Mouse (Mus musculus) forebrain, embryonic 11.5 days (tissue): ENCODE data around the gene Lyrm1. TPM values are rescaled to one million over a fixed set of nuclear protein-coding genes. Genes with fewer than 3 reads are reported as not detected.

Experiments used
- ATAC-seq: fragments of 200-750 bp; cut with Nextera tagmentation; replicated peaks from 2 replicates; pipeline ENCODE4 v1.8.0; 2017; ENCODE audit warnings: moderate TSS enrichment; ENCODE audit not compliant: low FRiP score
- DNase-seq: peaks from one replicate; pipeline ENCODE4 v3.0.0-alpha.2; 2017; ENCODE audit warnings: low spot score
- H3K27ac ChIP-seq: fragments of 300-500 bp; sonication (generic); 2 replicates; pipeline ENCODE4 v1.5.1; 2014; ENCODE audit warnings: low read depth, low read length
- H3K27me3 ChIP-seq: fragments of 300-500 bp; sonication (generic); 2 replicates; pipeline ENCODE4 v1.6.1; 2014; ENCODE audit warnings: mild to moderate bottlenecking, low read length, mixed read lengths; ENCODE audit not compliant: control insufficient read depth, insufficient read depth
- H3K36me3 ChIP-seq: fragments of 300-500 bp; sonication (generic); 2 replicates; pipeline ENCODE4 v1.6.1; 2014; ENCODE audit warnings: mild to moderate bottlenecking, low read length, moderate library complexity, mixed read lengths; ENCODE audit not compliant: control insufficient read depth, insufficient read depth
- H3K4me1 ChIP-seq: fragments of 300-500 bp; sonication (generic); replicated peaks from 2 replicates; pipeline ENCODE4 v1.6.1; 2014; ENCODE audit warnings: low read length, mixed read lengths; ENCODE audit not compliant: control insufficient read depth, insufficient read depth
- H3K4me2 ChIP-seq: fragments of 300-500 bp; sonication (generic); 2 replicates; pipeline ENCODE4 v1.6.1; 2014; ENCODE audit warnings: low read depth, mild to moderate bottlenecking, low read length, moderate library complexity, mixed read lengths; ENCODE audit not compliant: severe bottlenecking
- H3K4me3 ChIP-seq: fragments of 300-500 bp; sonication (generic); 2 replicates; pipeline ENCODE4 v1.5.1; 2014; ENCODE audit warnings: low read depth, low read length
- H3K9ac ChIP-seq: fragments of 300-500 bp; sonication (generic); 2 replicates; pipeline ENCODE4 v1.6.1; 2014; ENCODE audit warnings: low read length
- H3K9me3 ChIP-seq: fragments of 300-500 bp; sonication (generic); 2 replicates; pipeline ENCODE4 v1.6.1; 2016; ENCODE audit warnings: low read length, mixed read lengths; ENCODE audit not compliant: control insufficient read depth
- WGBS: fragments of 180-500 bp; shearing (Covaris S2); extraction: QIAGEN DNeasy Blood & Tissue Kit; methylation state at CpG from one replicate; pipeline ENCODE4 v1.1.7; 2014; 5-methylcytosine and 5-hydroxymethylcytosine counted together
- polyA plus RNA-seq: library from polyadenylated mRNA; unstranded; fragments of >200 nt; fragmentation: Nextera tagmentation; extraction: Ambion mirVana; gene quantifications from 2 replicates; pipeline ENCODE4 v1.2.1, GENCODE M21; 2014

Gene Lyrm1
- polyA plus RNA-seq, 1 experiment from 2014 or later = 10.2 TPM

- 3% methylated on average over 14 of the region's 15 CpGs for WGBS
- Histone ChIP-seq H3K9ac (peak overlapping the region; percentile 81), H3K4me2 (peak overlapping the region; percentile 75), H3K4me3 (peak overlapping the region; percentile 66), H3K4me1 (peaks cover 4% of the 10 kb centered on the region; the same call in 1 of the 2 replicates), H3K9me3 (no peaks in the 10 kb centered on the region), H3K27ac (peak overlapping the region; percentile 43; the same call in 1 of the 2 replicates), H3K27me3 (no peaks in the 10 kb centered on the region), H3K36me3 (no peaks in the 10 kb centered on the region)
- DNase-seq (no peak), ATAC-seq (peak; percentile 58)
These were observed 680 bp upstream of the Lyrm1 start for GRCm38 (mm10) chr7:119894818-119895544.

GRCm38 (mm10) chr7:119897521-119898109 is 2.0 kb downstream of the Lyrm1 start:
- DNase-seq (no peak), ATAC-seq (no peak)
- Histone ChIP-seq H3K27me3 (no peaks in the 10 kb centered on the region), H3K4me1 (peaks cover 4% of the 10 kb centered on the region; the same call in 1 of the 2 replicates), H3K27ac (no peak overlapping the region), H3K4me3 (no peak overlapping the region), H3K9me3 (no peaks in the 10 kb centered on the region), H3K4me2 (no peak overlapping the region), H3K36me3 (no peaks in the 10 kb centered on the region), H3K9ac (no peak overlapping the region)
- 95% methylated on average over 8 of the region's 8 CpGs for WGBS

GRCm38 (mm10) chr7:119898247-119898856 is 2.7 kb downstream of the Lyrm1 start:
- Histone ChIP-seq H3K4me3 (no peak overlapping the region), H3K4me2 (no peak overlapping the region), H3K9me3 (no peaks in the 10 kb centered on the region), H3K4me1 (peaks cover 4% of the 10 kb centered on the region; the same call in 1 of the 2 replicates), H3K36me3 (no peaks in the 10 kb centered on the region), H3K27me3 (no peaks in the 10 kb centered on the region), H3K9ac (no peak overlapping the region), H3K27ac (no peak overlapping the region)
- 72% methylated on average over 1 of the region's 1 CpGs for WGBS
- ATAC-seq (no peak), DNase-seq (no peak)

GRCm38 (mm10) chr7:119899386-119900057 is 3.9 kb downstream of the Lyrm1 start:
- H3K27ac ChIP-seq = no peak overlapping the region
- H3K4me1 ChIP-seq = peaks cover under 1% of the 10 kb centered on the region; the same call in 1 of the 2 replicates
- no peak overlapping the region for H3K9ac ChIP-seq
- DNase-seq (no peak), ATAC-seq (no peak)
- H3K9me3 ChIP-seq = no peaks in the 10 kb centered on the region
- 79% methylated on average over 3 of the region's 3 CpGs for WGBS
- H3K36me3 ChIP-seq = no peaks in the 10 kb centered on the region
- H3K27me3 ChIP-seq = no peaks in the 10 kb centered on the region
- no peak overlapping the region for H3K4me3 ChIP-seq
- no peak overlapping the region for H3K4me2 ChIP-seq

- no peaks in the 10 kb centered on the region for H3K4me1 ChIP-seq
- no peaks in the 10 kb centered on the region for H3K27me3 ChIP-seq
- no peak overlapping the region for H3K27ac ChIP-seq
- ATAC-seq (no peak), DNase-seq (no peak)
- H3K36me3 ChIP-seq = no peaks in the 10 kb centered on the region
- H3K4me3 ChIP-seq = no peak overlapping the region
- H3K9ac ChIP-seq = no peak overlapping the region
- no peaks in the 10 kb centered on the region for H3K9me3 ChIP-seq
- H3K4me2 ChIP-seq = no peak overlapping the region
- 92% methylated on average over 3 of the region's 3 CpGs for WGBS
These were observed 11.0 kb downstream of the Lyrm1 start for GRCm38 (mm10) chr7:119906523-119907215.

- Histone ChIP-seq H3K9me3 (no peaks in the 10 kb centered on the region), H3K27ac (no peak overlapping the region), H3K36me3 (no peaks in the 10 kb centered on the region), H3K4me2 (no peak overlapping the region), H3K4me3 (no peak overlapping the region), H3K27me3 (no peaks in the 10 kb centered on the region), H3K4me1 (no peaks in the 10 kb centered on the region), H3K9ac (no peak overlapping the region)
- no peak for ATAC-seq
- no peak for DNase-seq
- WGBS = 84% methylated on average over 3 of the region's 3 CpGs
These were observed 16.1 kb downstream of the Lyrm1 start for GRCm38 (mm10) chr7:119911727-119912126.

- no peak overlapping the region for H3K4me3 ChIP-seq
- no peak overlapping the region for H3K4me2 ChIP-seq
- no peaks in the 10 kb centered on the region for H3K9me3 ChIP-seq
- 60% methylated on average over 2 of the region's 2 CpGs for WGBS
- H3K36me3 ChIP-seq = no peaks in the 10 kb centered on the region
- no peak for ATAC-seq
- DNase-seq = no peak
- H3K27me3 ChIP-seq = no peaks in the 10 kb centered on the region
- no peak overlapping the region for H3K27ac ChIP-seq
- no peaks in the 10 kb centered on the region for H3K4me1 ChIP-seq
- H3K9ac ChIP-seq = no peak overlapping the region
These were observed 24.8 kb downstream of the Lyrm1 start for GRCm38 (mm10) chr7:119920457-119920856.

GRCm38 (mm10) chr7:119921054-119921453 is 25.4 kb downstream of the Lyrm1 start:
- no peak for ATAC-seq
- H3K4me2 ChIP-seq = no peak overlapping the region

More at GRCm38 (mm10) chr7:119921054-119921453, 25.4 kb downstream of the Lyrm1 start:
- Histone ChIP-seq H3K4me1 (no peaks in the 10 kb centered on the region), H3K27me3 (no peaks in the 10 kb centered on the region), H3K4me3 (no peak overlapping the region), H3K36me3 (no peaks in the 10 kb centered on the region), H3K9ac (no peak overlapping the region), H3K27ac (no peak overlapping the region), H3K9me3 (no peaks in the 10 kb centered on the region)
- no peak for DNase-seq
- WGBS = 80% methylated on average over 4 of the region's 4 CpGs
